Mouse (Mus musculus) ES-Bruce4 (cell line): ENCODE results near the gene Gm21987. TPM values are rescaled to one million over a fixed set of nuclear protein-coding genes. Genes with fewer than 3 reads are reported as not detected.

Experiments used
- H3K27ac ChIP-seq: 2 replicates; pipeline ENCODE4 v1.5.1; 2012; ENCODE audit warnings: low read length, inconsistent platforms; ENCODE audit not compliant: insufficient read depth
- H3K27me3 ChIP-seq: 2 replicates; pipeline ENCODE4 v1.6.1; 2012; ENCODE audit warnings: mild to moderate bottlenecking, low read length, inconsistent platforms; ENCODE audit not compliant: control insufficient read depth, poor library complexity, insufficient read depth, severe bottlenecking
- H3K36me3 ChIP-seq: 2 replicates; pipeline ENCODE4 v1.6.1; 2012; ENCODE audit warnings: inconsistent platforms, mild to moderate bottlenecking, low read length, moderate library complexity; ENCODE audit not compliant: control insufficient read depth, poor library complexity, insufficient read depth, severe bottlenecking
- H3K4me1 ChIP-seq: one replicate; pipeline ENCODE4 v1.8.1; 2011; ENCODE audit warnings: low read length; ENCODE audit not compliant: control insufficient read depth, insufficient read depth
- H3K4me3 ChIP-seq: 2 replicates; pipeline ENCODE4 v1.5.1; 2011; ENCODE audit warnings: low read depth, mild to moderate bottlenecking, low read length
- H3K9ac ChIP-seq: 2 replicates; pipeline ENCODE4 v1.6.1; 2012; ENCODE audit warnings: low read depth, mild to moderate bottlenecking, inconsistent platforms; ENCODE audit not compliant: poor library complexity, severe bottlenecking
- H3K9me3 ChIP-seq: replicated peaks from 2 replicates; pipeline ENCODE4 v1.6.1; 2012; ENCODE audit warnings: mild to moderate bottlenecking, low read length, inconsistent platforms; ENCODE audit not compliant: control insufficient read depth, poor library complexity, insufficient read depth, severe bottlenecking
- CTCF ChIP-seq: IDR thresholded peaks from one replicate; pipeline ENCODE4 v1.8.1; 2011; ENCODE audit warnings: low read depth, low read length
- EP300 ChIP-seq: IDR thresholded peaks from 2 replicates; pipeline ENCODE4 v1.6.1; 2011; ENCODE audit warnings: low read depth, low read length; ENCODE audit not compliant: insufficient read depth
- POLR2A ChIP-seq: IDR thresholded peaks from one replicate; pipeline ENCODE4 v1.8.1; 2011; ENCODE audit warnings: low read length; ENCODE audit not compliant: insufficient read depth
- polyA plus RNA-seq: library from polyadenylated mRNA; stranded (reverse); fragments of >200 nt; gene quantifications from 2 replicates; pipeline ENCODE4 v1.2.4, GENCODE M21; 2011; ENCODE audit warnings: low read depth; ENCODE audit not compliant: missing spikeins, insufficient read depth, insufficient read length

Gm21987 gene
- polyA plus RNA-seq, 1 experiment = not detected

- TF ChIP-seq EP300 (no peak), POLR2A (no peak), CTCF (no peak)
- H3K27ac ChIP-seq = no peak overlapping the region
- H3K4me1 ChIP-seq = peaks cover 4% of the 10 kb centered on the region
- H3K9me3 ChIP-seq = no peaks in the 10 kb centered on the region
- no peak overlapping the region for H3K9ac ChIP-seq
- no peaks in the 10 kb centered on the region for H3K27me3 ChIP-seq
- no peak overlapping the region for H3K4me3 ChIP-seq
- no peaks in the 10 kb centered on the region for H3K36me3 ChIP-seq
Observed at GRCm38 (mm10) chr16:38396155-38396554, 49.3 kb downstream of the Gm21987 start.

GRCm38 (mm10) chr16:38398266-38398665 lies 51.4 kb downstream of the Gm21987 start:
- Histone ChIP-seq H3K27ac (no peak overlapping the region), H3K27me3 (no peaks in the 10 kb centered on the region), H3K9ac (no peak overlapping the region), H3K4me3 (no peak overlapping the region), H3K4me1 (peaks cover 4% of the 10 kb centered on the region), H3K9me3 (no peaks in the 10 kb centered on the region), H3K36me3 (no peaks in the 10 kb centered on the region)
- no peak for TF ChIP-seq POLR2A

DNA sequence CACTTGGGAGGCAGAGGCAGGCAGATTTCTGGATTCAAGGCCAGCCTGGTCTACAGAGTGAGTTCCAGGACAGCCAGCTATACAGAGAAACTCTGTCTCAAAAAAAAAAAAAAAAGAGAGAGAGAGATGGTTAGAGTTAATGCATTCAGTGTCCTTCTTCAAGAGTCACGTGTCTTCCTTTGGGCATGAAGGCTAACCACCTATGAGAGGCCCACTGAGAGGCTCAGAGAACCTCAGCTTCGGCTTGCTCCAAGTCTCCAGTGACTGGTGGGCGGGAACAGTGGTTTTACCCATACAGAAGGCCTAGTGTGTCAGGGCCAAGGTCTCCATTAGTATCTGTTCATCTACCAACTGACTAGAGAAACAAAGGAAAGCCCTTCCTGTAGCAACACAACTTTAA lies 52.2 kb downstream of the Gm21987 start:
- no peak overlapping the region for H3K4me3 ChIP-seq
- H3K4me1 ChIP-seq = peaks cover 4% of the 10 kb centered on the region
- H3K27me3 ChIP-seq = no peaks in the 10 kb centered on the region
- no peak overlapping the region for H3K27ac ChIP-seq
- no peaks in the 10 kb centered on the region for H3K9me3 ChIP-seq
- no peaks in the 10 kb centered on the region for H3K36me3 ChIP-seq
- H3K9ac ChIP-seq = no peak overlapping the region
- no peak for TF ChIP-seq CTCF
- no peak for TF ChIP-seq EP300
- TF ChIP-seq POLR2A = no peak

DNA sequence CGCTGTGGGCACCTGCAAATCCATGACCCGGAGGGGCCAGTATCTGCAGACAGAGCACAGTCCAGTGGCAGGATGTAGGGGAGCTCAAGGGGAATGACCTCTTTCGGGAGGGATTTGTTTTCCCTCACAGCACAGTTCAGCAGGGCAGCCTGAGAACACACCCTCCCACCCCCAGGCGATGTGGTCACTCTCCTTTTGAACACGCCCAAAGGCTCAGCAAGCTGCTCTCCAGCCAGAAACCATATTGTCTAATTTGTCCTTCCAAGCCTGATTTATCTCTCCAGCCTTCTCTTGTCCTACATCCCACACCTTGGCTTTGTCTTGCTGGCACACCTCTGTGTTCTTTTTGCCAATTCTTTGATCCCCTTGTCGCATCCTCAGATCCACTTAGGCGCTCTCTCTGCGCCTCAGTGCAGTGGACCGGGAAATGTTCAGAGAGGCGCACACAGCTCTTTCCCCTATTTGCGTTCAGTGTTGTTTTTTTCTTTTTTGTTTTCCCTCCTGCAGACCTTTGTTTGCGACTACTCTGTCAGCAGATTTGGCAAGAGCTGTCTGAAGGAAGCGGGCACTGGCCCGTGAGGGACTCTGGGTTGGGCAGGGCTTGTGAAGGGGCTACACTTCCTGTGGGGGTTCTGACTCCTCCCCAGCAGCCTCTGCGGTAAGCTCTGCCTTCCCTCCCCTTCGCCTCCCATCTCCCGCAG lies 52.8 kb downstream of the Gm21987 start:
- Histone ChIP-seq H3K27ac (peak overlapping the region; percentile 16; the same call in 1 of the 2 replicates), H3K9ac (peak overlapping the region; percentile 24; the same call in 1 of the 2 replicates), H3K27me3 (no peaks in the 10 kb centered on the region), H3K4me1 (peaks cover 4% of the 10 kb centered on the region), H3K4me3 (peak overlapping the region; percentile 51), H3K36me3 (no peaks in the 10 kb centered on the region), H3K9me3 (no peaks in the 10 kb centered on the region)
- no peak for TF ChIP-seq EP300
- no peak for TF ChIP-seq POLR2A
- TF ChIP-seq CTCF = no peak

DNA sequence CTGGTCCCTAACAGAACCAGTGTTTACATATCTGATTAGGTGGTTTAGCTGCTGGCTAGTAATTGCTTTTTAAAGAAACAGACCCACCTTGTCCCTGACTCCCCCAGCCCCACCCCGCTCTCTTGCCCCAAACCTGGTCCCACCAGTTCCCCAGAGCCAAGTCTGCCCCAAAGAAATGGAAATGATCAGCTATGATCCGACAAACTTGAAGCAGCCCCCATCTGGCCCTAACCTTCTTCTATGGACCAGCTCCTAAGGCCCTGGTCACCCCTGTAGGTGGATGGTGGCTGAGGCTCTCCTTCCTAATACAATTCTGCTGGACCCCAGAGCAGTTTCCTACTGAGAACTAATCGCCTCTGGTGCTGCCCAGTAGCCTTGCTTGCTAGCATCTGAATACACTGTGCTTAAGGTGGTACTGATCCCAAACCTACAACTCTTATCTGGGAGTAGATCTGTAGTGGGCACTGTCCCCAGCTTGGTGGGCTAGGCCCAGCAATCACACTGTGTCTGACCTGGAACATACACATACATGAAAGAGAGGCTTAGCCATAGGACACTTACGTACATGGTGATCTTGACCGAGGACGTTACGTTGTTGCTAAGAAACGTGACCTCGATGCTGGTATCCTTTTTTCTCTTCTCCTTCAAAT lies 53.6 kb downstream of the Gm21987 start:
- Histone ChIP-seq H3K27ac (no peak overlapping the region), H3K27me3 (no peaks in the 10 kb centered on the region), H3K9ac (peak overlapping the region; percentile 24; the same call in 1 of the 2 replicates), H3K36me3 (no peaks in the 10 kb centered on the region), H3K4me1 (peaks cover 4% of the 10 kb centered on the region), H3K4me3 (no peak overlapping the region; the same call in 1 of the 2 replicates), H3K9me3 (no peaks in the 10 kb centered on the region)
- TF ChIP-seq POLR2A (no peak), CTCF (no peak), EP300 (no peak)

- Histone ChIP-seq H3K27ac (no peak overlapping the region), H3K36me3 (no peaks in the 10 kb centered on the region), H3K9ac (no peak overlapping the region), H3K4me3 (no peak overlapping the region), H3K9me3 (no peaks in the 10 kb centered on the region), H3K27me3 (no peaks in the 10 kb centered on the region), H3K4me1 (peaks cover 4% of the 10 kb centered on the region)
- TF ChIP-seq POLR2A (no peak), EP300 (no peak), CTCF (no peak)
Observed at GRCm38 (mm10) chr16:38401468-38401867, 54.6 kb downstream of the Gm21987 start.
